Mouse (Mus musculus): ENCODE measurements around the gene Hhat.

- no peak for TF ChIP-seq CHD2 (IDR thresholded peaks at IDR 0.05; ENCODE audit: low read depth, low read length)
- TF ChIP-seq HCFC1 (IDR thresholded peaks at IDR 0.05; ENCODE audit: borderline replicate concordance, insufficient read depth, low read length): no peak
- no peak for TF ChIP-seq MAFK (IDR thresholded peaks at IDR 0.05; ENCODE audit: insufficient read depth, low read depth, low read length)
- no peak for TF ChIP-seq ZNF384 (IDR thresholded peaks at IDR 0.05; ENCODE audit: low read depth, low read length)
- no peak for TF ChIP-seq ZC3H11A (IDR thresholded peaks at IDR 0.05; ENCODE audit: borderline replicate concordance, low read depth, low read length)
Measured at GRCm38 (mm10) chr1:192454501-192454900, 316.5 kb downstream of the Hhat start.
